Mouse (Mus musculus) kidney, embryonic 16.5 days (tissue): Measurements from ENCODE around the gene Slc35b4. TPM values are rescaled to one million over a fixed set of nuclear protein-coding genes. Genes with fewer than 3 reads are reported as not detected.

Experiments used
- ATAC-seq: fragments of 200-750 bp; cut with Nextera tagmentation; 2 replicates; pipeline ENCODE4 v1.8.0; 2017; ENCODE audit warnings: moderate TSS enrichment; ENCODE audit not compliant: low FRiP score, low TSS enrichment
- H3K27ac ChIP-seq: fragments of 300-500 bp; sonication (generic); 2 replicates; pipeline ENCODE4 v1.5.1; 2014; ENCODE audit warnings: low read length
- H3K27me3 ChIP-seq: fragments of 300-500 bp; sonication (generic); 2 replicates; pipeline ENCODE4 v1.6.1; 2014; ENCODE audit warnings: low read length, control low read depth, mixed read lengths; ENCODE audit not compliant: insufficient read depth
- H3K36me3 ChIP-seq: fragments of 300-500 bp; sonication (generic); 2 replicates; pipeline ENCODE4 v1.6.1; 2014; ENCODE audit warnings: low read length, control low read depth, mixed read lengths; ENCODE audit not compliant: insufficient read depth
- H3K4me1 ChIP-seq: fragments of 300-500 bp; sonication (generic); 2 replicates; pipeline ENCODE4 v1.6.1; 2014; ENCODE audit warnings: low read length, control low read depth, mixed read lengths; ENCODE audit not compliant: insufficient read depth
- H3K4me2 ChIP-seq: fragments of 300-500 bp; sonication (generic); replicated peaks from 2 replicates; pipeline ENCODE4 v1.6.1; 2014; ENCODE audit warnings: low read depth, low read length
- H3K4me3 ChIP-seq: fragments of 300-500 bp; sonication (generic); 2 replicates; pipeline ENCODE4 v1.5.1; 2014; ENCODE audit warnings: mild to moderate bottlenecking, low read length
- H3K9ac ChIP-seq: fragments of 300-500 bp; sonication (generic); replicated peaks from 2 replicates; pipeline ENCODE4 v1.6.1; 2014; ENCODE audit warnings: low read length
- H3K9me3 ChIP-seq: fragments of 300-500 bp; sonication (generic); 2 replicates; pipeline ENCODE4 v1.6.1; 2016; ENCODE audit warnings: low read length, control low read depth
- WGBS: fragments of 180-500 bp; shearing (Covaris S2); extraction: QIAGEN DNeasy Blood & Tissue Kit; methylation state at CpG from one replicate; pipeline ENCODE4 v1.1.7; 2014; 5-methylcytosine and 5-hydroxymethylcytosine counted together
- polyA plus RNA-seq: library from polyadenylated mRNA; unstranded; fragments of >200 nt; fragmentation: Nextera tagmentation; extraction: Ambion mirVana; gene quantifications from 2 replicates; pipeline ENCODE4 v1.2.1, GENCODE M21; 2015

Gene Slc35b4
- polyA plus RNA-seq, 1 experiment from 2014 or later: 86.0 TPM

DNA sequence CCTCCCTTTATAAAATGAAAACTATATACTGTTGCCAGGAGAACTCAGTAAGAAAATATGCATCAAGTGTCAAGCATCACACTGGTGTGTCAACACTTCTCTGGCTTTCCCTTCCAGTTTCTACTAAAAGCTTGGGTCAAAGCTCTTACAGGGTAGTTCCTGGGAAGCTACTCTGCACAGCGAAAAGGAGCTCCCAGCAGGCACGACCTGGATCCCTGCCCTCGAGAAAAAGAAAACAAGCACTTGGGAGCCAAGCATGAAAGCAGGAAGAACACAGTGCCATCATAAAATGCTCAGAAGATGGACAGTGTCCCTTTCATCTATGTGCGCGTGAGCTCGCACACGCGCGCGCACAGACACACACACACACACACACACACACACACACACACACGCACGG, 3.7 kb downstream of the Slc35b4 start:
- peak overlapping the region; percentile 89 for H3K27ac ChIP-seq
- WGBS: 68% methylated on average over 11 of the region's 12 CpGs
- ATAC-seq: no peak
- no peak overlapping the region for H3K4me2 ChIP-seq
- no peak overlapping the region for H3K4me3 ChIP-seq
- H3K36me3 ChIP-seq: peaks cover 15% of the 10 kb centered on the region
- no peak overlapping the region for H3K9ac ChIP-seq
- peaks cover 27% of the 10 kb centered on the region for H3K4me1 ChIP-seq
- H3K27me3 ChIP-seq: no peaks in the 10 kb centered on the region
- no peaks in the 10 kb centered on the region for H3K9me3 ChIP-seq

DNA sequence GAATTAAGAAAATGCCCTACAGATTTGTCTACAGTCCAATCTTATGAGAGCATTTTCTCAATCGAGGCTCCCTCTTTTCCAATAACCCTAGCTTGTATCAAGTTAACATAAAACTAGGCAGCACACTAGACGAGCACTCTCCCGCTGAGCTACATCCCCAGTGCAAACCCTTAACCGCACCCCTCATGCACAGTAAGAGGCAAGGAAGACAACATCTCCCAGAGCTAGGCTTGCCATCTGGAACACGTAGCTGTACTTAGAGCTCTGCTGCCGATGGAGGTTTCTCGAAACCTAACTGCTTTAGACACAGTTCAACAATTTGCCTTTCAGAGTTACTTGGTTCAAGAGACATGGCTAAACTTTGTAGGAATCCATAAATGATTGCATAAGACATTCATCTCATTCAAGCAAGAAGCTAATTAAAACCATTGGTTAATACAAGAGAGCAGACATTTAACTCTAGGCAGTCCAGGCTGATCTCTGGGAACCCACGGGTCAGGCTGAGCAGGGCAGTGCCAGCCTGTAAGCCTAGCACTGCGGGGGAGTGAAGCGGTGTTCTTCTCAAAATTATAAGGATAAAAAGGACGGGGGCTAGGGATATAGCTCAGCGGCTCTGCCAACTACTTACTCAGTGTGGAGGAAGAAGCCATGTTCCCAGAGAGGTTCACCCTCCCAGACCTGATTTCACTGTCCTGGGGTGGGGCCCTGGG, 5.0 kb downstream of the Slc35b4 start:
- H3K27ac ChIP-seq: peak overlapping the region; percentile 89
- WGBS: 69% methylated on average over 12 of the region's 12 CpGs

DNA sequence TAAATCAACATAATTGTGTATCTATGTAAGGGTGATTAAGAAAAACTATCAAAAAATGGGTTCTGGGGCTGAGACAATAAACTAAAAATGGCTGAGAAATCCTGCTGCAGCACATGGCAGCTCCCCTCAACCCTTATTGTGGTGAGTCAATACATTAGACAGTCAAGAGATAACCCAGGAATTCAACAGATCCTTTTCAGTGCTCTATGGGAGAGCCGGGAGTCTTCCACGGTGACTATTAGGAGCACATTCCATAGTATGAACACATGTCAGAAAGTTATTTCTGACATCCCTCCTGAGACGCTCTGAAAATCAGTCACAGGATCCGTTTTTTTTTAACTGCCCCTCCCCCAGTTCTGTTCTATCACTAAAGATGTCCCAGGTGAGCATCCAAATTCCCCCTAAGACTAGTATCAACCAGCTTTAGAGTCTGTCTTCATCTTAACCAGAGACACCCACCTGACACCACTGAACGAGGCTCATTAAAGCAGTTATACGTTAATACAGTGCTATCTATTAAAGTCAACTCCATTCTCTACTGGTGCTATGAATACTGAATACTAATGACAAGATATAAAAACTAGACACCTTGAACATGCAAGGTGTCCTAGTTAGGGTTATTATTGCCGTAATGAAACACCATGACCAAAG, 5.9 kb downstream of the Slc35b4 start:
- H3K27ac ChIP-seq: peak overlapping the region; percentile 89
- no peak for ATAC-seq
- WGBS: 76% methylated on average over 7 of the region's 7 CpGs

More for the DNA sequence above, 5.0 kb downstream of the Slc35b4 start:
- H3K9ac ChIP-seq: peak overlapping the region; percentile 41; the same call in 1 of the 2 replicates
- H3K4me3 ChIP-seq: no peak overlapping the region
- H3K4me2 ChIP-seq: no peak overlapping the region
- ATAC-seq: peak; percentile 74
- peaks cover 23% of the 10 kb centered on the region for H3K36me3 ChIP-seq
- H3K27me3 ChIP-seq: no peaks in the 10 kb centered on the region
- H3K4me1 ChIP-seq: peaks cover 27% of the 10 kb centered on the region
- H3K9me3 ChIP-seq: no peaks in the 10 kb centered on the region

DNA sequence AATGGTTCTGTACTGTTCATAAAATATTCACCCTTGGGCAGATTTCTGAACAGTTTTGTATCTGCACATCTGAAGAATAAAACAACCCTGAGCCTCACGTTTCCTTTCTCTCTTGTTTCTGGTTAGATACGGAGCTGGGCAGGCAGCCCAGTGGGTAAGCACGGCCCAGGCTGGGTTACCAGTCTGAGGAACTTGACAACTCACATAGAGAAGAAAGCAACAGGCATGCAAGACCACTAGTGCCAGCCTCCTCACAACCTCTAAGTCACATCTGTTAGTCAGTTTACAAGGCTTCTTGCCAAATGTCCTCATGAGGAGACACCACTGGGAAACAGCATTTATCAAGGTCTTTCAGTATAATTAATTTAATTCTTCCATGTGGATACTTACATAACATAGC, 8.1 kb downstream of the Slc35b4 start:
- Histone ChIP-seq H3K4me2 (no peak overlapping the region), H3K4me1 (peaks cover 20% of the 10 kb centered on the region), H3K4me3 (no peak overlapping the region), H3K27ac (no peak overlapping the region), H3K9me3 (no peaks in the 10 kb centered on the region), H3K9ac (no peak overlapping the region), H3K36me3 (peaks cover 43% of the 10 kb centered on the region), H3K27me3 (no peaks in the 10 kb centered on the region)
- 88% methylated on average over 3 of the region's 3 CpGs for WGBS
- no peak for ATAC-seq

More for the DNA sequence above, 5.9 kb downstream of the Slc35b4 start:
- H3K36me3 ChIP-seq: peaks cover 32% of the 10 kb centered on the region
- H3K4me3 ChIP-seq: no peak overlapping the region
- no peaks in the 10 kb centered on the region for H3K27me3 ChIP-seq
- no peak overlapping the region for H3K9ac ChIP-seq
- H3K4me2 ChIP-seq: no peak overlapping the region
- H3K4me1 ChIP-seq: peaks cover 25% of the 10 kb centered on the region
- no peaks in the 10 kb centered on the region for H3K9me3 ChIP-seq

DNA sequence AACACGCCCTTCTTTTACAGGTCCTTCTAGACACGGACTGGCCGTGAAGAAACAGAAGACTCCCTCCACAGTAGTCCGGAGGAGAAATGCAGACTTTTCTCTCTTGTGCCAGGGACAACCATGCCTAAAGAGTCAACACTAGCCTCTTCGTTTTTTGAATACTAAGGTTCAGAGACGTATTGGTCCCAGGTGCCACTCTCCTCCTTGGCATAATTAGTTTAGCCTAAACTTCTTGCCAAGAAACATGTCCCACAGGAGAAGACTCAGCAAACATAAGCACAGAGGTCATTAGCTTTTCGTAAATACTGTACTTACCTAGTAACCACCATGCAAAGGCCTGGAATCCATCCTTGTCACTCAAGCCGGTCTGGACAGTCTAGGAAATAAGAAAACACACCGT, 13.9 kb downstream of the Slc35b4 start:
- Histone ChIP-seq H3K27me3 (no peaks in the 10 kb centered on the region), H3K4me3 (no peak overlapping the region), H3K9ac (no peak overlapping the region), H3K36me3 (peaks cover 71% of the 10 kb centered on the region), H3K4me2 (no peak overlapping the region), H3K27ac (no peak overlapping the region), H3K9me3 (no peaks in the 10 kb centered on the region), H3K4me1 (no peaks in the 10 kb centered on the region)
- WGBS: 85% methylated on average over 9 of the region's 9 CpGs
- ATAC-seq: no peak

DNA sequence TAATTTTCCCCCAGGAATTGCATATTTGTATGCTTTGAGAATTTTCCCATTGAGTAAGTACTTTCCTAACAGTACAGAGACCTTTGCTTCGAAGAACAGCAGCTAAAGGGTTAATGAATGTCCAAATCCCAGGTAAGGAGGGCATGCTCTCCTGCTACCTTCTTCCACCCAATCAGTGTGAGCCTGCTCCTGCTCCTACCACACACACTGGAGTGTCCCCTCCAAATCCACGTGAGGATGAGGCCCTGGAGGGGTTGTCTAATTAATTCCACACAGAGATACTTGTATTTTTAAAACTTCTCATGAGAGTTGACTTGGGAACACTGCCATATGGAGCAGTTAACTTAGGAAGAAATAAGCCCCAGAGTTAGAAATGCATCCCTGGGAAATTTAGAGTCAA, 14.3 kb downstream of the Slc35b4 start:
- Histone ChIP-seq H3K4me3 (no peak overlapping the region), H3K4me1 (no peaks in the 10 kb centered on the region), H3K27me3 (no peaks in the 10 kb centered on the region), H3K9ac (no peak overlapping the region), H3K4me2 (no peak overlapping the region), H3K9me3 (no peaks in the 10 kb centered on the region), H3K36me3 (peaks cover 75% of the 10 kb centered on the region), H3K27ac (no peak overlapping the region)
- ATAC-seq: no peak
- WGBS: 73% methylated on average over 2 of the region's 2 CpGs

DNA sequence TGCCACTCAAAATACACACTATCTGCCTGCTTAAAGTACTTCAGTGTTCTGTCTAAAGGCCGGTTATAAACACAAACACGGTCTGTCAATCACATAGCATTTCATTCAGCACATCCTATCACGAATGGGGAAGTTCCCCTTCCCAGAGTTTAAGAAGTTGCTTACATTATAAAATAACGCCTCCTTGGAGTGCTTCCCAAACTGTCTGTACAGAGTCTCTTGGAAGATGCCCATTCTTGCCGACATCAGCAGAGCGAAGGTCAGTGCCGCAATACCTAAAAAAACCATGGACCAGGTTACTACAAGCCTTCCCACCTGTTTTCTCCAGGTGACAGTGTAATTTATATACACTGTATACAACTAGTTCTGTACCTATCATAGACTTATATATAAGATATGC, 15.4 kb downstream of the Slc35b4 start:
- H3K4me3 ChIP-seq: no peak overlapping the region
- H3K27ac ChIP-seq: no peak overlapping the region
- ATAC-seq: no peak
- H3K9me3 ChIP-seq: no peaks in the 10 kb centered on the region
- no peak overlapping the region for H3K4me2 ChIP-seq
- peaks cover 74% of the 10 kb centered on the region for H3K36me3 ChIP-seq
- no peak overlapping the region for H3K9ac ChIP-seq
- 91% methylated on average over 7 of the region's 7 CpGs for WGBS
- H3K27me3 ChIP-seq: no peaks in the 10 kb centered on the region
- H3K4me1 ChIP-seq: peaks cover 8% of the 10 kb centered on the region

DNA sequence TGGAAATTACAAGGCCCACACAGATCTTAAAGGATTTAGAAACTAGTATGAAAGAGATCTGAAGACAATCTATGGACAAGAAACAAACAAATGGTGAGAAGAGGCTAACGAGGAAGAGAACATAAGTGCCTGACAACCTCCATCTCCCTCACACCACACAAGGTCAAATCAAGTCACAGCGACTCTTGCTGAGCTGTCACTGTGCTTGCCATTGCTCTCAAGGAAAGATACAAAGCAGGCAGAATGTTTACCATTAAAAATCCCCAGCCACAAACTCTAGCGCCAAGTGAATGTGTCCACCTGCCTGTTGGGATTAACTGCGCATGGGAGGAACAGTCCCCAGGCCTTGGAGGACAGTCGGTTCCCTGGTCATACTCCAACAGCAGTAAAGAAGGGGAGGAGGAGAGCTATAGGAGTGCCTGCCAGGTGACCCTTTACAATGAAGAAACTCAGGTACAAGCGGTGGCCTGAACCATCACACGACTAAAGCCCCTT, 16.0 kb downstream of the Slc35b4 start:
- Histone ChIP-seq H3K36me3 (peaks cover 67% of the 10 kb centered on the region), H3K4me1 (peaks cover 14% of the 10 kb centered on the region), H3K27me3 (no peaks in the 10 kb centered on the region), H3K27ac (no peak overlapping the region), H3K4me2 (no peak overlapping the region), H3K4me3 (no peak overlapping the region), H3K9me3 (no peaks in the 10 kb centered on the region), H3K9ac (no peak overlapping the region)
- ATAC-seq: no peak
- WGBS: 91% methylated on average over 7 of the region's 7 CpGs

DNA sequence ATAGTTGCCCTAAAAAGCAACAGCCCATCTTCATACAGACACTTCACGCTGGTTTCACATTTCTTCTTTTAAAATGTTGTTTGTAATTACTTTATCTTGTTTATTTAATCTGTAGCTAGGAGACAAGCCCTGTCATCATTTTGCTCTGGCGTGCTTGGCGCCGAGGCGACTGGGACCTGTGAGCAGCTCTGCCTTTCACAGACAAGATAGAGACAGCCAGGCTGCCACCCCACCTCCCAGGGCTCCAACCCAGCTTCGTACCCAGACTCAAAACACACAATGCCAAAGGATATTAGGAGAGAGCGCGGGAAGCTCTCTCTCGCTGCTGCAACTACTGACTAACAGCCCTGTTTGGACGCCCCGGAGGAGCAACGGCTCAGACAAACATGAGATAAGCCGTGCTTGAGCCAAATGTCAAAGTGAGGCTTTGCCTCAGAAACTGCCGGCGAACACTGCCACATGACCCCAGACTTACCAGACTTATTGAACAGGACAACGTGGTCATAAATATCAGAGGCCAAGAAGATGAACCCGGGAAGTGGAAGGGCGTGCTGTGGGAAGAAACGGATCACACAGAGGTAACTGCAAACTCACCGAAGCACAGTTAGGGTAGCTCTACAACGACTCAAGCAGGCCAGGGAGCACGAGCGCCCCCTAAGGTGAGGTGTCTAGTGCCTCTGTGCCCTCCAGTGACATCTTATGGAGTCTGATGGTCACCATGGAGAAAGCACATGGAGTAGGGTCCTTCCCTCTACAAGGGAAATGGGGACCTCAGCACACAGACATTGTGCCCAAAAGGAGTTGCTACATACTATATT, 16.7 kb downstream of the Slc35b4 start:
- WGBS: 62% methylated on average over 23 of the region's 23 CpGs
- Histone ChIP-seq H3K4me3 (no peak overlapping the region), H3K9ac (no peak overlapping the region), H3K36me3 (peaks cover 61% of the 10 kb centered on the region), H3K27me3 (no peaks in the 10 kb centered on the region), H3K4me1 (peaks cover 20% of the 10 kb centered on the region), H3K27ac (no peak overlapping the region), H3K4me2 (no peak overlapping the region), H3K9me3 (no peaks in the 10 kb centered on the region)
- no peak for ATAC-seq
